Mouse (Mus musculus): ENCODE measurements around the gene Abcb11.

Abcb11 gene

GRCm38 (mm10) chr2:69188732-69189131, 153.7 kb downstream of the Abcb11 start:
- DNase-seq (ENCODE audit: low read depth, low spot score), result no peak

Measured in CD4-positive helper T cell, adult 2 months (primary cell).